Mouse (Mus musculus): ENCODE results near the gene Sp7.
A peak's percentile ranks its signal among the peaks of the same experiment; 100 is the strongest.

Gene Sp7

GRCm38 (mm10) chr15:102392520-102392919 is 25.5 kb upstream of the Sp7 start:
- DNase-seq (ENCODE audit: extremely low read depth, insufficient read length, low spot score): no peak

DNA sequence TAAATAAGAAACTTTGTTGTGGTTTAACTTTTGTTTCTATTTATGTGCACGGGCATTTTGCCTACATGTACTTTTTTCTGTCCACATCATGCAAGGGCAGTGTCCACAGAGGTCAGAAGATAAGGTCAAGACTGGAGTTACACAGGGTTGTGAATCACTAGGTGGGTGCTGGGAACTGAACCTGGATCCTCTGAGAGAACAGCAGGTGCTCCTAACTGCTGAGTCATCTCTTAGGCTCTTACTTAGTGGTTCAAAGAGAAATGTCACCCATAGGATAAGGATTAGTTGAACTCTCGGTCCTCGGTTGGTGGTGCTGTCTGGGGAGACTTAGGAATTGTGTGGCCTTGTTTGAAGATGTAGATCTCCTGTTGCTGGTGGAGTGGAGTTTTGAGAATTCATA is 22.0 kb upstream of the Sp7 start:
- no peak for DNase-seq (ENCODE audit: extremely low read depth, insufficient read length, low spot score)

- DNase-seq (ENCODE audit: extremely low read depth, insufficient read length, low spot score): peak; percentile 43
Measured at GRCm38 (mm10) chr15:102386640-102387039, 19.7 kb upstream of the Sp7 start.

GRCm38 (mm10) chr15:102383671-102384070 is 16.7 kb upstream of the Sp7 start:
- no peak for DNase-seq (ENCODE audit: extremely low read depth, insufficient read length, low spot score)

DNA sequence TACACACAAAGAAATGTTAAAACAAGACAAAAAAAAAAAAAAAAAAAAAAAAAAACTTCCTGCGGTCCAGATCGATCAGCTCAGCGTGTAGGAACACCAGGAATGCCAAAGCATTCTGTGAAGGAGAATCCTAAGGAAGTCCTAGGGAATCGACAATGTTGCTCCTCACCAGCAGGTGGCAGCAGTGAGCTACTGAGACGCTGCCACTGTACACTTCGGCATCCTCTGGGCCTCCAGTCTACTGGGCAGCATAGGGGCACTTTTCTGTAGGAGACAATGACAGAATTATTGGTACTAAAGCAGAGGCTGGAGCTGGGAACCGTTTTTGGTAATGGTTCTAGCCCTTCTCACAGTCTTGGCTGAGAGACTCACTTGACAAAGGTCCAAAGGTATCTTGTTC is 14.6 kb upstream of the Sp7 start:
- DNase-seq (ENCODE audit: extremely low read depth, insufficient read length, low spot score): no peak

DNA sequence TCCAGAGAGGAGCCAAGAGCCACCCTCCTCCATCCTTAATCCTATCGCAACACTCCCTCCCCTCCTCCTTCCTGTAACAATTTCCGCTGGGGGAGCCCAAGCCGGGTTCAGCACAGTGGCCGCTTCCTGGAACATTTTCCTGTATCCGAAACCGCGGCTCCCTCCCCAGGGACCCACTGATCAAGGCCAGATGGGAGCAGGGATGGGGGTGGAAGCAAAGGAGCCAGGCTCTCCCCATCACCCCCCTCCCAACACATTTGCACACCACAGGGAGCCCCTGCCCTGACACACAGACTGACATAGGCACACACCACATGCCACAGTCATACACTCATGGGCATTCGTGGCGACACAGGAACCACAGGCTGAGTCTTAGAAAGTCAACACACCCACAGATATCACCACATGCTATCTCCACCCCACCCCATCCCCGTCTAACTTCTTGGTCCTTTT is 10.9 kb upstream of the Sp7 start:
- DNase-seq (ENCODE audit: extremely low read depth, insufficient read length, low spot score): peak; percentile 73

DNA sequence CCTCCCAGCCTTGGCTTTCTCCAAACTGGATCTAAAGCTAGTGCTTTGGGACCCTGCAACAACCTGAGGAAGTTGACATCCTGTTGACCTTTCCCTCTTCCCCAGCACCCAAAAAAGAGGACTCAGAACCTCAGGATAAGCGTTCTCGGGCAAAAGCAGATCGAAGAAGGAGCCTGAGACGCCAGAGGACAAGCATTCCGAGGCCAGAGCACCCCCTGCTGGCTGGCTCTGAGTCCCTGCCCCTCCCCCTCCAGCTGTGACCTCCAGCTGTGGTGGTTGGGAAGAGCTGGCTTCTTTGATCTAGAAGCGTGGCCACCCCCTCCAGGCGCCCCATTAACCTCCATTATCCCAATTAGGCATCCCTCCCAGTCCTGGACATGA is 10.2 kb upstream of the Sp7 start:
- DNase-seq (ENCODE audit: extremely low read depth, insufficient read length, low spot score): peak; percentile 79

DNA sequence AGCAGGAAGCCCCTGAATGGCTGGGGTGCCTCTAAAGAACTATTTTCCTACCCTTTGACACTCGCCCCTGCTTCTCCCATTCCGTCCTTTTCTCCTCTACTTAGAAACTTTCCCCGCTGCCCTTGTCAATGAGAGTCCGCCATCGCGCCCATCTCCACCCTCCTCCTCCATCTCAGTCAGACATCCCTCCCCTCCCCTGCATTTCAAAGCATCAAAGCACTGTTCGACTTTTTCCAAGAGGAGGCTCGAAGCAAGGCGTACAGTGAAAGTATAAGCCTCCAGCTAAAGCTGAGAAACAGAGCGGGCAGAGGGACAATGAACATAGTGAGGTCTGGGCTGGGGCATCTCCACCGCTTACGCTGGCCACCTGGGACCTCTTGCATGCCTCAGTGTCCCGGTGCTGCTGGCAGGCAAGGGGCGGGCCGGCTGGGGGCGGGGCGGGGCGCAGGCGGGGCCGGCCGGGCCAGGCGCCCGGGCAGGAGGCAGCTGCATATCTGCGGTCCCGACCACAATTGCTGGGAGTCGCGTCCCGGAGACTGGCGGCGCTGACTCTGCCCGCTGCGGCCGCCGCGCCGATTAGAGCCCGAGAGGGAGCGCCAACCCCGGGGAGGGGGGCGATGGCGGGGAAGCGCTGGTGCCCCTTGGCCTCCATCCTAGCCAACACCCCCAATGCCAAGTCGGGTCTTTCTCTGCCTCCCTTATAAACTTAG is 9.6 kb upstream of the Sp7 start:
- peak; percentile 78 for DNase-seq (ENCODE audit: extremely low read depth, insufficient read length, low spot score)

DNA sequence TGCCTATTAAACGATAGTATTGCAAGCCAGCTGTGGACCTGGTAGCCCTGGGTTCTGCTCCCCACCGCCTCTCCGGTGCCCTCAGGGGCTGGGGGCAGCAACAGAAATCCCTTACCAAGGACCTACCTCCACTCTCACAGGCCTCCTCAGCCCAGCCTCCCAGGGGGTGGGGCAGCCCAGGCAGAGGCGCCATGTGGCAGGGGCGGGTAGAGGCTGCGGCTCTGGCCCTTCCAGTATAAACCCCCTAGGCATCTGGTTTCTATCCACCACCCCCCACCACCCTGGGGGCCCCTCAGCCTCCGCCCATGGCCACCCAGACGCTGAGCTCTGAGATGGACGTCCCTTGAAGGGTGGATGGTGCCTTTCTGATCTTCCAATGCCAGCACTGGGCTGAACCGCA is 3.7 kb upstream of the Sp7 start:
- no peak for DNase-seq (ENCODE audit: extremely low read depth, insufficient read length, low spot score)

GRCm38 (mm10) chr15:102369972-102370371 is 3.0 kb upstream of the Sp7 start:
- DNase-seq (ENCODE audit: extremely low read depth, insufficient read length, low spot score): no peak

GRCm38 (mm10) chr15:102366238-102366637 is 744 bp downstream of the Sp7 start:
- DNase-seq (ENCODE audit: extremely low read depth, insufficient read length, low spot score): no peak

GRCm38 (mm10) chr15:102364678-102365077 is 2.3 kb downstream of the Sp7 start:
- DNase-seq (ENCODE audit: extremely low read depth, insufficient read length, low spot score): no peak

- DNase-seq (ENCODE audit: extremely low read depth, insufficient read length, low spot score): no peak
Measured at GRCm38 (mm10) chr15:102362648-102363047, 4.3 kb downstream of the Sp7 start.

GRCm38 (mm10) chr15:102358834-102359233 is 8.1 kb downstream of the Sp7 start:
- DNase-seq (ENCODE audit: extremely low read depth, insufficient read length, low spot score): peak; percentile 65

GRCm38 (mm10) chr15:102358126-102358525 is 8.9 kb downstream of the Sp7 start:
- DNase-seq (ENCODE audit: extremely low read depth, insufficient read length, low spot score): no peak

GRCm38 (mm10) chr15:102356501-102357325 is 10.3 kb downstream of the Sp7 start:
- DNase-seq (ENCODE audit: extremely low read depth, insufficient read length, low spot score): no peak

DNA sequence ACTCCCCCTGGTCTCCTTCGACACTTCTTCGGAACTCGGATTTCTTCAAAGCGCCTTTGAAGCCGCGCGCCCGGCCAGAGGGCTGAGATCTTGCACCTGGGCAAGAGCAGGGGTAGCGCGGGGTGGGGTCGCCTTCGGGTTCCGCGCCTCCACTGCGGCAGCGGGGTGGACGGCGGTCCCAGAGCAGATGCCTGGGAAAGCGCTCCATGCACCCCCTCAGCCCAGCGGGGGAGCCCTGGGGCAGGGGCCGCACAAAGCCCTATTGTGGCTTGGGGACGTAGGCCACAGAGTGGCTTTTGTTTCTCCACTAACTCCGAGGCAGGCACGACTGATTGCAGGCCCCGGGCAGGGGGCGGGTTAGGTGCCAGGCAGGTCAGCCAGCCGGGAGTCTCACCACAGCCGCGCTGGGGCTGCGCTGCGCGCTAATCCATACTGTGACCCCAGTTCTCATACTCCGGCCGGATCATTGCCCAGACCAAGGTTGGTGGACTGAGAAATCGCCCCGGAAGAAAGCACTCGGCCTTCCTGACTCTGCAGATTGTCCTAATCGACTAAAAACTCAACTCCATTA is 11.0 kb downstream of the Sp7 start:
- no peak for DNase-seq (ENCODE audit: extremely low read depth, insufficient read length, low spot score)

DNA sequence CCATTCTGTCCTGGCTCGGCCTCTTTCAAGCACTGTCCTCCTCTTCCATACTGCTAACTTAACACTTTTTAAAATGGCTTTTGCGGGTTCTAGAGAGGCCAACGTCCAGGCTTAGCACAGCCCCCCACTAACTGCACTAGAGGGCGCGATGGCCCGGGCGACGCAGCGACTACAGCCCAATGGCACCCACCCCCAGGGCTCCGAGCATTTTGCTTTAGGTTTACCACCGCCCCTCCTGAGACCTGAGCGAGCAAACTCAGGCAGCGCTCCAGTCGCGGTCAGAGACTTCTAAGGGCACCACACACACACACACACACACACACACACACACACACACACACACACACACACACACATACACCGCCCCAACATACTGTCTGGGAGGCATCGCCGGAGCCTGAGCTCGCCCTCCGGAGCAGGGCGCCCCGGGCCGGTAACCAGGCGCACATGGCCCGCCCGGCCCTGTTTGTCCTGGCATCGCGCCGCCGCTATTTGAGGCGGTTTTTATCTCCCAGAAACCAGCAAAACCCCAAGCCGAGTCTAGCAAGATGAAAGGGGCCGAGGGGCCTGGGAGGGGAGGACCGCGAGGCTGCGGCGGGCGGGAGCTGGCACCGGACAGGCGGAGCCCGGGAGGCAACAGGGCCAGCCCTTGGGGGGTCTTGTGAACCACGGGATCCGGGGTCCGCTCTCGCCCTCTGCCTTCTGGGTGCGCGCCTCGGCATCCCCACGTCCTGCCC is 11.7 kb downstream of the Sp7 start:
- DNase-seq (ENCODE audit: extremely low read depth, insufficient read length, low spot score): no peak

DNA sequence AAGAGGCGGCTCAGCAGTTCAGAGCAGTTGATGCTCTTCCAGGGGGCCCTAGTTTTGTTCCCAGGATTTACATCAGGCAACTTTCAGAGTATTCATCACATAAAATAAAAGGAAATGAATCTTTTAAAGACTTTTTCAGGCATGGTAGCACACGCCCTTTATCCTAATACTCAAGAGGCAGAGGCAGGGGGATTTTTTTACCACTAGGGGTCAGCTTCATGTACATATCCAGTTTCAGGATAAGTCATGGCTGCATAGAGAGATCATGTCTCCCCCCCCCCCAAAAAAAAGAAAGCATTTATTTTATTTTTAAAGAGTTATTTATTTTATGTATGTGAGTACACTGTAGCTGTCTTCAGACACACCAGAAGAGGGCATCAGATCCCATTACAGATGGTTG is 13.0 kb downstream of the Sp7 start:
- DNase-seq (ENCODE audit: extremely low read depth, insufficient read length, low spot score): no peak

GRCm38 (mm10) chr15:102352177-102352576 is 14.8 kb downstream of the Sp7 start:
- no peak for DNase-seq (ENCODE audit: extremely low read depth, insufficient read length, low spot score)

DNA sequence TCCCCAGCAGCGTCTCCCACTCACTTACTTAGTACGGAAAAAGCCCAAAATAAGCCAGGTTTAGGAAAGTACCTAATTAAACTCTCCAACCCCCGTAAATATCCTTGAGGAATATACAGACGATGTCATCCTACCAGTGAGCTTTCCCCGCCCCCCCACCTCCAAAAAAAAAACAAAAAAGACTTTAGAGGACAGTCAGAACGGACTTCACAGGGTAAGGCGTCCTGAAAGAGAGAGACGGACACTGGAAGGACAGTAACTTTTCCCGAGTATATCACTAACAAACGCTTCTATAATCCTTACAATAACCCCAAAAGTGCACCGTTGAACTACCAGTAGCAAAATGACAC is 16.1 kb downstream of the Sp7 start:
- no peak for DNase-seq (ENCODE audit: extremely low read depth, insufficient read length, low spot score)
